Mouse (Mus musculus) heart, postnatal 0 days (tissue): ENCODE measurements around the gene Slc25a41.

ENCODE experiments used
- CTCF ChIP-seq: IDR thresholded peaks from 2 replicates; pipeline ENCODE4 v1.5.1; 2016; ENCODE audit warnings: antibody characterized with exemption, control low read depth, low read depth
- EP300 ChIP-seq: IDR thresholded peaks from 2 replicates; pipeline ENCODE4 v1.6.1; 2016; ENCODE audit warnings: antibody characterized with exemption, low read depth

GRCm38 (mm10) chr17:57063031-57063430, 21.6 kb upstream of the Slc25a41 start:
- no peak for TF ChIP-seq CTCF
- no peak for TF ChIP-seq EP300
